Mouse (Mus musculus) CH12.LX (cell line): Measurements from ENCODE around the gene Ptbp1. TPM values are rescaled to one million over a fixed set of nuclear protein-coding genes. Genes with fewer than 3 reads are reported as not detected.

ENCODE experiments used
- DNase-seq: peaks from one replicate; pipeline ENCODE4 v3.0.0-alpha.2; 2013; ENCODE audit errors: extremely low read depth
- H3K27ac ChIP-seq: 2 replicates; pipeline ENCODE4 v1.5.1; 2012; ENCODE audit warnings: low read depth, mild to moderate bottlenecking, control low read depth, moderate library complexity; ENCODE audit not compliant: insufficient read depth
- H3K27me3 ChIP-seq: replicated peaks from 2 replicates; pipeline ENCODE3; 2012; ENCODE audit warnings: inconsistent platforms
- H3K36me3 ChIP-seq, 2 experiments: replicated peaks in 1 of 2; 2 replicates each; pipeline versions ENCODE3 to v1.6.1; 2012; ENCODE audit warnings: inconsistent platforms in 1 of 2, low read length in 1 of 2, mild to moderate bottlenecking in 1 of 2, mixed read lengths in 1 of 2, moderate library complexity in 1 of 2; ENCODE audit not compliant: control insufficient read depth in 1 of 2, insufficient read depth in 1 of 2
- H3K4me1 ChIP-seq, 2 experiments: 2 replicates each; pipeline ENCODE4 v1.6.1; 2012; ENCODE audit warnings: inconsistent platforms in 1 of 2, moderate library complexity in 1 of 2; ENCODE audit not compliant: insufficient read depth in 2 of 2, control insufficient read depth in 1 of 2
- H3K4me2 ChIP-seq: 2 replicates; pipeline ENCODE4 v1.6.1; 2012; ENCODE audit warnings: low read depth, mild to moderate bottlenecking, control low read depth; ENCODE audit not compliant: poor library complexity, insufficient read depth, severe bottlenecking
- H3K4me3 ChIP-seq, 3 experiments: fragments of 150-350 bp in 1 of 3; sonication (generic) in 1 of 3; replicated peaks in 1 of 3; 2 replicates each; pipeline versions ENCODE3 to v1.5.1; 2011 to 2012; ENCODE audit warnings: low read depth in 2 of 3, low read length in 2 of 3, mild to moderate bottlenecking in 2 of 3, moderate library complexity in 2 of 3, control low read depth in 1 of 3, improper control_type of control experiment in 1 of 3, inconsistent platforms in 1 of 3, mixed read lengths in 1 of 3; ENCODE audit not compliant: poor library complexity in 1 of 3
- H3K79me2 ChIP-seq: replicated peaks from 2 replicates; pipeline ENCODE4 v1.6.1; 2012; ENCODE audit warnings: mild to moderate bottlenecking, moderate library complexity; ENCODE audit not compliant: control insufficient read depth, poor library complexity, insufficient read depth, severe bottlenecking; ENCODE audit errors: extremely low read depth
- H3K9ac ChIP-seq: 2 replicates; pipeline ENCODE4 v1.6.1; 2012; ENCODE audit warnings: low read depth, mild to moderate bottlenecking, control low read depth, moderate library complexity; ENCODE audit not compliant: insufficient read depth
- H3K9me3 ChIP-seq: replicated peaks from 2 replicates; pipeline ENCODE3; 2012; ENCODE audit warnings: low read length, inconsistent platforms, mixed read lengths
- BHLHE40 ChIP-seq: IDR thresholded peaks from 2 replicates; pipeline ENCODE4 v1.6.1; 2011; ENCODE audit warnings: mild to moderate bottlenecking, low read depth, low read length, improper control_type of control experiment
- E2F4 ChIP-seq: IDR thresholded peaks from 2 replicates; pipeline ENCODE4 v1.6.1; 2011; ENCODE audit warnings: low read depth, low read length, improper control_type of control experiment; ENCODE audit not compliant: insufficient replicate concordance
- JUN ChIP-seq: IDR thresholded peaks from 2 replicates; pipeline ENCODE4 v1.6.1; 2011; ENCODE audit warnings: low read depth, mild to moderate bottlenecking, low read length, improper control_type of control experiment, moderate library complexity; ENCODE audit not compliant: insufficient read depth
- JUND ChIP-seq: conservative IDR thresholded peaks from 2 replicates; pipeline ENCODE4 v1.6.1; 2011; ENCODE audit warnings: low read depth, low read length, improper control_type of control experiment
- MAFK ChIP-seq: IDR thresholded peaks from 2 replicates; pipeline ENCODE4 v1.6.1; 2011; ENCODE audit warnings: low read length, improper control_type of control experiment; ENCODE audit not compliant: insufficient replicate concordance
- MAZ ChIP-seq: IDR thresholded peaks from 2 replicates; pipeline ENCODE4 v1.6.1; 2012; ENCODE audit warnings: low read depth, mild to moderate bottlenecking, inconsistent platforms, low read length, improper control_type of control experiment, moderate library complexity
- MEF2A ChIP-seq: IDR thresholded peaks from 2 replicates; pipeline ENCODE4 v1.6.1; 2014; ENCODE audit warnings: low read depth, mild to moderate bottlenecking, inconsistent platforms, low read length, improper control_type of control experiment, borderline replicate concordance
- MXI1 ChIP-seq: IDR thresholded peaks from 2 replicates; pipeline ENCODE4 v1.6.1; 2011; ENCODE audit warnings: mild to moderate bottlenecking, low read depth, low read length, improper control_type of control experiment
- MYC ChIP-seq: IDR thresholded peaks from 2 replicates; pipeline ENCODE4 v1.6.1; 2011; ENCODE audit warnings: low read depth, mild to moderate bottlenecking, improper control_type of control experiment, low read length
- NELFE ChIP-seq: IDR thresholded peaks from 2 replicates; pipeline ENCODE4 v1.6.1; 2011; ENCODE audit warnings: low read depth, low read length, improper control_type of control experiment
- NRF1 ChIP-seq: IDR thresholded peaks from 2 replicates; pipeline ENCODE4 v1.6.1; 2014; ENCODE audit warnings: low read depth, mild to moderate bottlenecking, inconsistent platforms, low read length, improper control_type of control experiment, moderate library complexity
- POLR2A ChIP-seq: IDR thresholded peaks from 2 replicates; pipeline ENCODE4 v1.6.1; 2011; ENCODE audit warnings: low read depth, mild to moderate bottlenecking, improper control_type of control experiment, low read length
- POLR2AphosphoS2 ChIP-seq: IDR thresholded peaks from 2 replicates; pipeline ENCODE4 v1.6.1; 2011; ENCODE audit warnings: low read depth, low read length, improper control_type of control experiment
- RCOR1 ChIP-seq: conservative IDR thresholded peaks from 2 replicates; pipeline ENCODE4 v1.6.1; 2012; ENCODE audit warnings: low read depth, mild to moderate bottlenecking, inconsistent platforms, low read length, improper control_type of control experiment
- SMC3 ChIP-seq: IDR thresholded peaks from 2 replicates; pipeline ENCODE4 v1.6.1; 2011; ENCODE audit warnings: low read depth, low read length, improper control_type of control experiment
- TBP ChIP-seq: conservative IDR thresholded peaks from 2 replicates; pipeline ENCODE4 v1.6.1; 2011; ENCODE audit warnings: low read depth, low read length, improper control_type of control experiment
- UBTF ChIP-seq: IDR thresholded peaks from 2 replicates; pipeline ENCODE4 v1.6.1; 2012; ENCODE audit warnings: low read depth, mild to moderate bottlenecking, inconsistent platforms, low read length, improper control_type of control experiment, moderate library complexity
- USF1 ChIP-seq: IDR thresholded peaks from 2 replicates; pipeline ENCODE4 v1.6.1; 2014; ENCODE audit warnings: low read depth, mild to moderate bottlenecking, inconsistent platforms, low read length, improper control_type of control experiment
- ZC3H11A ChIP-seq: IDR thresholded peaks from 2 replicates; pipeline ENCODE4 v1.6.1; 2012; ENCODE audit warnings: low read depth, mild to moderate bottlenecking, inconsistent platforms, low read length, improper control_type of control experiment
- ZNF384 ChIP-seq: IDR thresholded peaks from 2 replicates; pipeline ENCODE4 v1.6.1; 2012; ENCODE audit warnings: low read depth, low read length, improper control_type of control experiment, inconsistent platforms
- dilution Hi-C: fragments of 300-500 bp; cut with MboI; formaldehyde crosslinking; loops from 2 replicates; pipeline ENCODE4 v1.14.3; 2020; ENCODE audit warnings: low sequenced_read_pairs; ENCODE audit not compliant: extremely low pct_unique_long_range_greater_than_20kb, extremely low pct_ligation_motif_present
- in situ Hi-C: fragments of 300-500 bp; cut with MboI; formaldehyde crosslinking; loops from 3 replicates; pipeline ENCODE4 v1.14.3; 2019; ENCODE audit warnings: low sequenced_read_pairs, low pct_ligation_motif_present, low pct_unique_long_range_greater_than_20kb, mixed read lengths
- polyA plus RNA-seq: library from polyadenylated mRNA; unstranded; fragments of >175 nt; gene quantifications from 2 replicates; pipeline ENCODE4 v1.2.1, GENCODE M21; 2012; ENCODE audit warnings: low read depth; ENCODE audit not compliant: insufficient read length
- total RNA-seq, 2 experiments: library from RNA; depleted of rRNA; stranded (reverse); fragments of 300-350 nt in 1 of 2; fragments of >200 nt in 1 of 2; gene quantifications; 2 replicates each; pipeline ENCODE4 v1.2.3; 2012 to 2014

The Ptbp1 gene
- total and polyA plus RNA-seq, 3 experiments: 252 to 497 (median 284) TPM

DNA sequence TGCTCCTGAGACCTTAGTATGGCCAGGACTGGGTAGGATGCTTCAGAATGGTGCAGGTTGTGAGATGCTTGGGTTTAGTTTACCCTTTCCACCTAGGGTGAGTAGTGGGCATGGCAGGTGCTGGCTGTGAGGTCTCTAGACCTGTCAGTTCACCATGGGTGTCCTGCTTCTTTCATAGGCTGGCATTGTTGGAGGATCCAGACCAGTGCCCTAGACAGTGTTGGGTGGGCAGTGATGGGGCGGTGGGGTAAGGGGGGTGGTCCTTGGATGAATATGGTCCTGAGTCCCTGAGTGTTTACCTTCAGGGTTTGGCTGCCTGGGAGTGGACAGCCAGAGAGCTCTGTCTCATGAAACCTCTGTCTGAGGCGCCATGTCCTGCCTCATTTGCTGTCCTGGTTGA lies 3.7 kb downstream of the Ptbp1 start (continued):
- TF ChIP-seq TBP (no peak), NRF1 (no peak), E2F4 (no peak)

DNA sequence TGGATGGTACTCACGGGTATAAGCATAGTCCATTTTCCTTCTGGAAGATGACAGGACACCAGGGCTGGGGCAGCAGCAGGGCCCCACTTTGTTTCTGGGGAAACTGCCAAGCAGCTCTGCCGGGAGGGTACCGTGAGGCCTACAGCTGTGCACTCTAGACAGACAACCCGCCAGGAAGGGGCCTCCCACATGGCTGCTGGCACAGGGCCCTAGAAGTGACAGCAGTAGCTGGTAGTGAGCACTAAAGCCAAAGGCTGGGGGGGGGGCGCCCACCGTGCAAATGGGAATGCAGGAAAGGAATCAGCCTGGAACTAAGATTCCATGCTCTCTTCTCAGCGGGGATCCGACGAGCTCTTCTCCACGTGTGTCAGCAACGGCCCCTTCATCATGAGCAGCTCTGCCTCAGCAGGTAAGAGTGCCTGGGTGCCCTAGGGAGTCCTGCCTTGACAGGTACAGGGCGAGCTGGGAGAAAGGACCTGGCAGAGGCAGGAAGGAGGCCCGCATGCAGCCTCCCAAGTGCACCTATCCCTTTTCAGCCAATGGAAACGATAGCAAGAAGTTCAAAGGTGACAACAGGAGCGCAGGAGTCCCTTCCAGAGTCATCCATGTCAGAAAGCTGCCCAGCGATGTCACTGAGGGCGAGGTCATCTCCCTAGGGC lies 4.3 kb downstream of the Ptbp1 start:
- DNase-seq: no peak

DNA sequence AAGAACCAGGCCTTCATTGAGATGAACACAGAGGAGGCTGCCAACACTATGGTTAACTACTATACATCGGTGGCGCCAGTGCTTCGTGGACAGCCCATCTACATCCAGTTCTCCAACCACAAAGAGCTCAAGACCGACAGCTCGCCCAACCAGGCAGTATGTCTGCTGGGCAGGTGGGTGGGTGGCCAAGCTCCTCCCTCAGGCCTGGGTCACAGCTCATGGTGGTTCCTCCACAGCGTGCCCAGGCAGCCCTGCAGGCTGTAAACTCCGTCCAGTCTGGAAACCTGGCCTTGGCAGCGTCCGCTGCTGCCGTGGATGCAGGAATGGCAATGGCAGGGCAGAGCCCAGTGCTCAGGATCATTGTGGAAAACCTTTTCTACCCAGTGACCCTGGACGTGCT lies 4.9 kb downstream of the Ptbp1 start:
- Histone ChIP-seq H3K4me2 (no peak overlapping the region), H3K9me3 (no peaks in the 10 kb centered on the region), H3K36me3 (peaks cover 73 to 75% of the 10 kb centered on the region in 2 experiments), H3K4me1 (peaks cover 11 to 26% of the 10 kb centered on the region in 2 experiments), H3K79me2 (peaks cover 61% of the 10 kb centered on the region), H3K27me3 (no peaks in the 10 kb centered on the region), H3K9ac (no peak overlapping the region), H3K27ac (no peak overlapping the region), H3K4me3 (no peak overlapping the region)
- in situ Hi-C loops: no loop called here
- dilution Hi-C loops: no loop called here
- DNase-seq: no peak
- no peak for TF ChIP-seq JUND
- no peak for TF ChIP-seq NELFE
- TF ChIP-seq MEF2A: no peak

More for the DNA sequence above, 4.3 kb downstream of the Ptbp1 start:
- Histone ChIP-seq H3K9me3 (no peaks in the 10 kb centered on the region), H3K36me3 (peaks cover 73 to 75% of the 10 kb centered on the region in 2 experiments), H3K79me2 (peaks cover 61% of the 10 kb centered on the region), H3K9ac (no peak overlapping the region), H3K4me3 (no peak overlapping the region), H3K4me2 (no peak overlapping the region), H3K4me1 (peaks cover 11 to 26% of the 10 kb centered on the region in 2 experiments), H3K27me3 (no peaks in the 10 kb centered on the region), H3K27ac (no peak overlapping the region)
- in situ Hi-C loops (no loop called here), dilution Hi-C loops (no loop called here)
- TF ChIP-seq ZNF384 (no peak), UBTF (no peak), BHLHE40 (no peak), JUN (no peak), MYC (no peak), POLR2A (no peak), MXI1 (no peak), E2F4 (no peak), NRF1 (no peak), MEF2A (no peak), MAZ (no peak), MAFK (no peak), SMC3 (no peak), ZC3H11A (no peak), RCOR1 (no peak), USF1 (no peak), NELFE (no peak), POLR2AphosphoS2 (no peak)
